Mouse (Mus musculus) limb, embryonic 15.5 days (tissue): Measurements from ENCODE around the gene Tars2. TPM values are rescaled to one million over a fixed set of nuclear protein-coding genes. Genes with fewer than 3 reads are reported as not detected.
"Not testable (repeated sequence)": the region's sequence is repeated elsewhere in the genome, so short reads cannot be mapped to it uniquely, and the experiment has no call there.

ENCODE experiments used
- ATAC-seq: fragments of 200-750 bp; cut with Nextera tagmentation; 2 replicates; pipeline ENCODE4 v1.8.0; 2017; ENCODE audit warnings: low read depth, moderate TSS enrichment; ENCODE audit not compliant: insufficient number of reproducible peaks, low FRiP score, low TSS enrichment
- H3K27ac ChIP-seq: fragments of 300-500 bp; sonication (generic); 2 replicates; pipeline ENCODE4 v1.5.1; 2015; ENCODE audit warnings: moderate library complexity, mild to moderate bottlenecking, inconsistent platforms
- H3K27me3 ChIP-seq: fragments of 300-500 bp; sonication (generic); 2 replicates; pipeline ENCODE4 v1.6.1; 2015; ENCODE audit warnings: inconsistent platforms
- H3K36me3 ChIP-seq: fragments of 300-500 bp; sonication (generic); 2 replicates; pipeline ENCODE4 v1.6.1; 2015; ENCODE audit warnings: inconsistent platforms
- H3K4me1 ChIP-seq: fragments of 300-500 bp; sonication (generic); 2 replicates; pipeline ENCODE4 v1.6.1; 2015; ENCODE audit warnings: inconsistent platforms
- H3K4me2 ChIP-seq: fragments of 300-500 bp; sonication (generic); 2 replicates; pipeline ENCODE4 v1.6.1; 2015; ENCODE audit warnings: mild to moderate bottlenecking, inconsistent platforms
- H3K4me3 ChIP-seq: fragments of 300-500 bp; sonication (generic); 2 replicates; pipeline ENCODE4 v1.5.1; 2015; ENCODE audit warnings: mild to moderate bottlenecking, inconsistent platforms
- H3K9ac ChIP-seq: fragments of 300-500 bp; sonication (generic); 2 replicates; pipeline ENCODE4 v1.6.1; 2015; ENCODE audit warnings: inconsistent platforms
- H3K9me3 ChIP-seq: fragments of 300-500 bp; sonication (generic); 2 replicates; pipeline ENCODE4 v1.6.1; 2016; ENCODE audit warnings: inconsistent platforms
- WGBS: fragments of 180-500 bp; shearing (Covaris S2); methylation state at CpG from one replicate; pipeline ENCODE4 v1.1.7; 2015; 5-methylcytosine and 5-hydroxymethylcytosine counted together
- polyA plus RNA-seq: library from polyadenylated mRNA; unstranded; fragments of >200 nt; fragmentation: Nextera tagmentation; extraction: Ambion mirVana; gene quantifications from 2 replicates; pipeline ENCODE4 v1.2.1, GENCODE M21; 2015

The Tars2 gene
- 39.8 and 40.4 TPM in 2 replicates for polyA plus RNA-seq

GRCm38 (mm10) chr3:95760106-95760505, at the start of gene Tars2:
TSS of gene Tars2 (minus strand) at chr3:95760206.
- ATAC-seq = no peak
- no peak within 1 kb of the TSS for H3K27ac ChIP-seq
- no peak within 1 kb of the TSS for H3K4me2 ChIP-seq
- no peaks in the 10 kb centered on the region for H3K27me3 ChIP-seq
- no peak within 1 kb of the TSS for H3K4me3 ChIP-seq
- no peaks in the 10 kb centered on the region for H3K9me3 ChIP-seq
- H3K36me3 ChIP-seq = peaks cover 32% of the 10 kb centered on the region
- WGBS = 85% methylated on average over 6 of the region's 6 CpGs
- no peak within 1 kb of the TSS for H3K9ac ChIP-seq
- no peaks in the 10 kb centered on the region for H3K4me1 ChIP-seq

- Histone ChIP-seq H3K4me1 (no peaks in the 10 kb centered on the region), H3K9ac (no peak overlapping the region), H3K27ac (no peak overlapping the region), H3K9me3 (no peaks in the 10 kb centered on the region), H3K4me3 (no peak overlapping the region), H3K4me2 (no peak overlapping the region), H3K36me3 (peaks cover 26% of the 10 kb centered on the region), H3K27me3 (no peaks in the 10 kb centered on the region)
- WGBS = 52% methylated on average over 2 of the region's 2 CpGs
- ATAC-seq = no peak
These were observed 48.4 kb upstream of the Tars2 start for GRCm38 (mm10) chr3:95808384-95808783.

- not testable (repeated sequence) for H3K27me3 ChIP-seq, ATAC-seq, H3K4me2 ChIP-seq, H3K9ac ChIP-seq, H3K4me1 ChIP-seq, H3K9me3 ChIP-seq, H3K27ac ChIP-seq, H3K4me3 ChIP-seq
- peaks cover 30% of the 10 kb centered on the region for H3K36me3 ChIP-seq
- WGBS = 77% methylated on average over 5 of the region's 6 CpGs
These were observed 47.6 kb upstream of the Tars2 start for GRCm38 (mm10) chr3:95807630-95808029.

- Histone ChIP-seq H3K4me3 (no peak overlapping the region), H3K9ac (no peak overlapping the region), H3K27ac (no peak overlapping the region), H3K4me1 (no peaks in the 10 kb centered on the region), H3K9me3 (no peaks in the 10 kb centered on the region), H3K27me3 (no peaks in the 10 kb centered on the region), H3K36me3 (peaks cover 30% of the 10 kb centered on the region), H3K4me2 (no peak overlapping the region)
- ATAC-seq = no peak
- 97% methylated on average over 1 of the region's 1 CpGs for WGBS
These were observed 46.7 kb upstream of the Tars2 start for GRCm38 (mm10) chr3:95806677-95807076.

GRCm38 (mm10) chr3:95803851-95804250, 43.8 kb upstream of the Tars2 start:
- no peaks in the 10 kb centered on the region for H3K27me3 ChIP-seq
- no peak overlapping the region for H3K9ac ChIP-seq
- ATAC-seq = no peak
- WGBS = 97% methylated on average over 4 of the region's 4 CpGs
- peaks cover 30% of the 10 kb centered on the region for H3K36me3 ChIP-seq
- H3K4me3 ChIP-seq = no peak overlapping the region
- no peak overlapping the region for H3K4me2 ChIP-seq
- H3K27ac ChIP-seq = no peak overlapping the region
- no peaks in the 10 kb centered on the region for H3K9me3 ChIP-seq
- no peaks in the 10 kb centered on the region for H3K4me1 ChIP-seq

GRCm38 (mm10) chr3:95798756-95799155, 38.8 kb upstream of the Tars2 start:
- ATAC-seq = no peak
- Histone ChIP-seq H3K9ac (no peak overlapping the region), H3K4me3 (no peak overlapping the region), H3K27me3 (no peaks in the 10 kb centered on the region), H3K4me2 (no peak overlapping the region), H3K4me1 (no peaks in the 10 kb centered on the region), H3K27ac (no peak overlapping the region), H3K9me3 (no peaks in the 10 kb centered on the region), H3K36me3 (0 out of 2 replicates have a peak, but pooled peaks cover 5% of the 10 kb centered on the region)
- 75% methylated on average over 4 of the region's 4 CpGs for WGBS

- H3K4me3 ChIP-seq = no peak overlapping the region
- H3K9ac ChIP-seq = no peak overlapping the region
- no peak overlapping the region for H3K27ac ChIP-seq
- H3K9me3 ChIP-seq = no peaks in the 10 kb centered on the region
- no peak for ATAC-seq
- no peak overlapping the region for H3K4me2 ChIP-seq
- no peaks in the 10 kb centered on the region for H3K27me3 ChIP-seq
- H3K36me3 ChIP-seq = no peaks in the 10 kb centered on the region
- H3K4me1 ChIP-seq = no peaks in the 10 kb centered on the region
- 86% methylated on average over 1 of the region's 1 CpGs for WGBS
These were observed 34.3 kb upstream of the Tars2 start for GRCm38 (mm10) chr3:95794299-95794698.

- ATAC-seq = no peak
- Histone ChIP-seq H3K4me3 (no peak overlapping the region), H3K27me3 (no peaks in the 10 kb centered on the region), H3K4me1 (no peaks in the 10 kb centered on the region), H3K9ac (no peak overlapping the region), H3K36me3 (no peaks in the 10 kb centered on the region), H3K27ac (no peak overlapping the region), H3K4me2 (no peak overlapping the region), H3K9me3 (no peaks in the 10 kb centered on the region)
- 87% methylated on average over 2 of the region's 2 CpGs for WGBS
These were observed 33.7 kb upstream of the Tars2 start for GRCm38 (mm10) chr3:95793662-95794061.

- no peak overlapping the region for H3K4me2 ChIP-seq
- H3K4me1 ChIP-seq = no peaks in the 10 kb centered on the region
- no peak overlapping the region for H3K27ac ChIP-seq
- peaks cover 59% of the 10 kb centered on the region for H3K36me3 ChIP-seq
- H3K9ac ChIP-seq = no peak overlapping the region
- no peak for ATAC-seq
- 85% methylated on average over 4 of the region's 4 CpGs for WGBS
- no peak overlapping the region for H3K4me3 ChIP-seq
- H3K27me3 ChIP-seq = no peaks in the 10 kb centered on the region
- no peaks in the 10 kb centered on the region for H3K9me3 ChIP-seq
These were observed 25.5 kb upstream of the Tars2 start for GRCm38 (mm10) chr3:95785501-95785900.

GRCm38 (mm10) chr3:95771985-95772384, 12.0 kb upstream of the Tars2 start:
- Histone ChIP-seq H3K9ac (no peak overlapping the region), H3K27me3 (no peaks in the 10 kb centered on the region), H3K4me3 (no peak overlapping the region), H3K27ac (no peak overlapping the region), H3K4me2 (no peak overlapping the region), H3K9me3 (no peaks in the 10 kb centered on the region), H3K36me3 (peaks cover 63% of the 10 kb centered on the region), H3K4me1 (no peaks in the 10 kb centered on the region)
- ATAC-seq = no peak

GRCm38 (mm10) chr3:95765534-95765933, 5.5 kb upstream of the Tars2 start:
- whole genome bisulfite sequencing = 90% methylated on average over 10 of the region's 10 CpGs
- H3K9ac ChIP-seq = no peak overlapping the region
- no peaks in the 10 kb centered on the region for H3K4me1 ChIP-seq
- H3K36me3 ChIP-seq = peaks cover 76% of the 10 kb centered on the region
- H3K27ac ChIP-seq = no peak overlapping the region
- no peaks in the 10 kb centered on the region for H3K9me3 ChIP-seq
- no peak overlapping the region for H3K4me2 ChIP-seq
- no peak for ATAC-seq
- no peaks in the 10 kb centered on the region for H3K27me3 ChIP-seq
- H3K4me3 ChIP-seq = no peak overlapping the region

GRCm38 (mm10) chr3:95763811-95764210, 3.8 kb upstream of the Tars2 start:
- Histone ChIP-seq H3K9me3 (no peaks in the 10 kb centered on the region), H3K4me3 (no peak overlapping the region), H3K9ac (no peak overlapping the region), H3K36me3 (peaks cover 63% of the 10 kb centered on the region), H3K4me1 (no peaks in the 10 kb centered on the region), H3K4me2 (no peak overlapping the region), H3K27ac (no peak overlapping the region), H3K27me3 (no peaks in the 10 kb centered on the region)
- WGBS = 83% methylated on average over 10 of the region's 10 CpGs
- ATAC-seq = no peak

- Histone ChIP-seq H3K9ac (no peak overlapping the region), H3K9me3 (no peaks in the 10 kb centered on the region), H3K27ac (no peak overlapping the region), H3K4me3 (no peak overlapping the region), H3K36me3 (peaks cover 54% of the 10 kb centered on the region), H3K27me3 (no peaks in the 10 kb centered on the region), H3K4me2 (no peak overlapping the region), H3K4me1 (no peaks in the 10 kb centered on the region)
- WGBS = 75% methylated on average over 6 of the region's 6 CpGs
- no peak for ATAC-seq
These were observed 3.0 kb upstream of the Tars2 start for GRCm38 (mm10) chr3:95762961-95763360.
